Comparison of ENCODE assay signal across 9 mouse cellular contexts in the genomic region with DNA sequence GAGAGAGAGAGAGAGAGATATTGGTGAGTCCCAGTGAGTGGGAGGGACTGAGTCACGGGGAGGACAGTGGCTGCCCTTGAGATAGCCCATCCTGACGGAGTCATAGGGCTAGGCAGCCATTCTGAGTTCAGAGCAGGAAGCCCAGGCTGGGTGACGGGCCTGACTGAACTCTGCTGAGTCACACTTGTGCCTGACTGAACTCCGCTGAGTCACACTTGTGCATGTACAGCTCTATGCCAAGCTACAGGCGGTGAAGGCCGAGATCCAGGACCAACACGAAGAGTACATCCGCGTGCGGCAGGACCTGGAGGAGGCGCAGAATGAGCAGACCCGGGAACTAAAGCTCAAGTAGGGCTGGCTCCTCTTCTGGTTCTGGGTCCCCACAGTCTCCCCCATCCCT. TPM values are rescaled to one million over a fixed set of nuclear protein-coding genes. Genes with fewer than 3 reads are reported as not detected.
DNase-seq lines count a peak whose midpoint lies in the region; ATAC-seq lines count a peak whose summit lies in the region.
"Had no signal": no experiment of that assay in that cellular context is flagged by ENCODE, and none has a peak within 500 bp of the region (broad histone marks: within the 10 kb centered on the region; RNA-seq: fewer than 3 reads in every experiment).

No protein-coding gene starts in this region.

- peak; percentile 26; the same call in 1 of the 2 replicates for ATAC-seq in megakaryocyte progenitor cell, adult 5-6 weeks (replicated peaks; ENCODE audit: poor library complexity)
- ATAC-seq: hindbrain, embryonic 16.5 days had no signal

- peak; percentile 29 for DNase-seq in ovary, adult 18-20 months (ENCODE audit: low spot score)
- no peak for DNase-seq in ovary, postnatal 10 days (ENCODE audit: low spot score)
- peak; percentile 81 for DNase-seq in NIH3T3 (ENCODE audit: low read depth)
- peak; percentile 79 for DNase-seq in brain, adult 2 months (ENCODE audit: low read depth, low spot score)
- no peak for DNase-seq in layer of hippocampus, adult 9-10 months (ENCODE audit: low spot score)
- no peak for DNase-seq in embryo, embryonic 9.5 days (ENCODE audit: extremely low spot score)
- DNase-seq: gastrocnemius, adult 2 months had no signal

RNA-seq across cellular contexts. Expression of a gene that starts 24.5 kb away (rescaled TPM):
- total RNA-seq in megakaryocyte progenitor cell, adult 5-6 weeks (2015), result 2.0 and 2.2 TPM in 2 replicates
- 1.4 and 1.6 TPM in 2 replicates for total RNA-seq in megakaryocyte progenitor cell, adult 5-6 weeks (2017)

RNA-seq across cellular contexts. Expression of a gene that starts 37.3 kb away (rescaled TPM):
- 38.7 and 50.0 TPM in 2 replicates for total RNA-seq in megakaryocyte progenitor cell, adult 5-6 weeks (2015)
- total RNA-seq in megakaryocyte progenitor cell, adult 5-6 weeks (2017), result 31.4 and 34.8 TPM in 2 replicates

Comparison
In these comparisons a context has a peak if more than half of its experiments do, and no peak if none do; other contexts are left out.
1. DNase-seq: peak in ovary, adult 18-20 months (single experiment), NIH3T3 (single experiment) and brain, adult 2 months (single experiment); none in ovary, postnatal 10 days (single experiment), layer of hippocampus, adult 9-10 months (single experiment) and embryo, embryonic 9.5 days (single experiment).